Mouse (Mus musculus) heart, postnatal 0 days (tissue): Measurements from ENCODE around the gene Ptpn11.

Source experiments
- CTCF ChIP-seq: IDR thresholded peaks from 2 replicates; pipeline ENCODE4 v1.5.1; 2016; ENCODE audit warnings: antibody characterized with exemption, control low read depth, low read depth
- EP300 ChIP-seq: IDR thresholded peaks from 2 replicates; pipeline ENCODE4 v1.6.1; 2016; ENCODE audit warnings: antibody characterized with exemption, low read depth

GRCm38 (mm10) chr5:121206984-121207383, 15.8 kb upstream of the Ptpn11 start:
- TF ChIP-seq EP300 = no peak
- no peak for TF ChIP-seq CTCF
